Mouse (Mus musculus) mouse embryonic stem cell (cell line): ENCODE data around the gene Gm10309.

Source experiments
- in situ Hi-C, 2 experiments: fragments of 300-500 bp; cut with MboI; formaldehyde crosslinking; loops; 1 replicate in 1 of 2; 3 replicates in 1 of 2; pipeline ENCODE4 v1.14.3; 2019 to 2020; ENCODE audit warnings: low sequenced_read_pairs in 2 of 2, low pct_unique_long_range_greater_than_20kb in 1 of 2, mixed read lengths in 1 of 2; ENCODE audit not compliant: unreplicated experiment in 1 of 2

The Gm10309 gene

GRCm38 (mm10) chr17:86486657-86487056 lies 18.4 kb downstream of the Gm10309 start:
- in situ Hi-C loops, result loop anchor here (10.0 to 25.0 kb wide), 2 partner anchors 418 to 751 kb away; no protein-coding TSS in a partner anchor

- in situ Hi-C loops, result loop anchor here (5.0 to 25.0 kb wide), 3 partner anchors 421 to 753 kb away; no protein-coding TSS in a partner anchor
These were observed 20.8 kb downstream of the Gm10309 start for GRCm38 (mm10) chr17:86484087-86484737.

GRCm38 (mm10) chr17:86482675-86483074 lies 22.4 kb downstream of the Gm10309 start:
- in situ Hi-C loops, result loop anchor here (5.0 to 25.0 kb wide), 3 partner anchors 422 to 755 kb away; no protein-coding TSS in a partner anchor

- in situ Hi-C loops, result loop anchor here in 1 of 2 experiments (25.0 kb wide), 1 partner anchor 758 kb away; no protein-coding TSS in a partner anchor
These were observed 25.6 kb downstream of the Gm10309 start for GRCm38 (mm10) chr17:86479406-86479805.

GRCm38 (mm10) chr17:86477401-86477800 lies 27.6 kb downstream of the Gm10309 start:
- in situ Hi-C loops, result loop anchor here in 1 of 2 experiments (25.0 kb wide), 1 partner anchor 760 kb away; no protein-coding TSS in a partner anchor

GRCm38 (mm10) chr17:86476674-86477073 lies 28.4 kb downstream of the Gm10309 start:
- in situ Hi-C loops, result loop anchor here in 1 of 2 experiments (25.0 kb wide), 1 partner anchor 761 kb away; no protein-coding TSS in a partner anchor

- in situ Hi-C loops, result loop anchor here in 1 of 2 experiments (25.0 kb wide), 1 partner anchor 309 kb away; the partner anchor contains the start of gene Prkce
These were observed 33.3 kb downstream of the Gm10309 start for GRCm38 (mm10) chr17:86471684-86472083.

GRCm38 (mm10) chr17:86470160-86470559 lies 34.9 kb downstream of the Gm10309 start:
- in situ Hi-C loops, result loop anchor here in 1 of 2 experiments (25.0 kb wide), 1 partner anchor 308 kb away; the partner anchor contains the start of gene Prkce

- in situ Hi-C loops, result loop anchor here in 1 of 2 experiments (25.0 kb wide), 1 partner anchor 306 kb away; the partner anchor contains the start of gene Prkce
These were observed 37.1 kb downstream of the Gm10309 start for GRCm38 (mm10) chr17:86467967-86468366.

GRCm38 (mm10) chr17:86467291-86467898 lies 37.6 kb downstream of the Gm10309 start:
- in situ Hi-C loops, result loop anchor here in 1 of 2 experiments (25.0 kb wide), 1 partner anchor 305 kb away; the partner anchor contains the start of gene Prkce

- in situ Hi-C loops, result loop anchor here in 1 of 2 experiments (25.0 kb wide), 1 partner anchor 305 kb away; the partner anchor contains the start of gene Prkce
These were observed 38.2 kb downstream of the Gm10309 start for GRCm38 (mm10) chr17:86466871-86467270.

GRCm38 (mm10) chr17:86466412-86466811 lies 38.6 kb downstream of the Gm10309 start:
- in situ Hi-C loops, result loop anchor here in 1 of 2 experiments (25.0 kb wide), 1 partner anchor 304 kb away; the partner anchor contains the start of gene Prkce

GRCm38 (mm10) chr17:86465865-86466264 lies 39.2 kb downstream of the Gm10309 start:
- in situ Hi-C loops, result loop anchor here in 1 of 2 experiments (25.0 kb wide), 1 partner anchor 304 kb away; the partner anchor contains the start of gene Prkce

GRCm38 (mm10) chr17:86464689-86465363 lies 40.2 kb downstream of the Gm10309 start:
- in situ Hi-C loops, result loop anchor here in 1 of 2 experiments (25.0 kb wide), 1 partner anchor 303 kb away; the partner anchor contains the start of gene Prkce

GRCm38 (mm10) chr17:86464197-86464596 lies 40.8 kb downstream of the Gm10309 start:
- in situ Hi-C loops, result loop anchor here in 1 of 2 experiments (25.0 kb wide), 1 partner anchor 302 kb away; the partner anchor contains the start of gene Prkce

GRCm38 (mm10) chr17:86463369-86463768 lies 41.7 kb downstream of the Gm10309 start:
- in situ Hi-C loops, result loop anchor here in 1 of 2 experiments (25.0 kb wide), 1 partner anchor 301 kb away; the partner anchor contains the start of gene Prkce

- in situ Hi-C loops, result loop anchor here in 1 of 2 experiments (25.0 kb wide), 1 partner anchor 299 kb away; the partner anchor contains the start of gene Prkce
These were observed 44.2 kb downstream of the Gm10309 start for GRCm38 (mm10) chr17:86460645-86461430.
